Comparison of ENCODE assay signal across 8 mouse cellular contexts in the genomic region with DNA sequence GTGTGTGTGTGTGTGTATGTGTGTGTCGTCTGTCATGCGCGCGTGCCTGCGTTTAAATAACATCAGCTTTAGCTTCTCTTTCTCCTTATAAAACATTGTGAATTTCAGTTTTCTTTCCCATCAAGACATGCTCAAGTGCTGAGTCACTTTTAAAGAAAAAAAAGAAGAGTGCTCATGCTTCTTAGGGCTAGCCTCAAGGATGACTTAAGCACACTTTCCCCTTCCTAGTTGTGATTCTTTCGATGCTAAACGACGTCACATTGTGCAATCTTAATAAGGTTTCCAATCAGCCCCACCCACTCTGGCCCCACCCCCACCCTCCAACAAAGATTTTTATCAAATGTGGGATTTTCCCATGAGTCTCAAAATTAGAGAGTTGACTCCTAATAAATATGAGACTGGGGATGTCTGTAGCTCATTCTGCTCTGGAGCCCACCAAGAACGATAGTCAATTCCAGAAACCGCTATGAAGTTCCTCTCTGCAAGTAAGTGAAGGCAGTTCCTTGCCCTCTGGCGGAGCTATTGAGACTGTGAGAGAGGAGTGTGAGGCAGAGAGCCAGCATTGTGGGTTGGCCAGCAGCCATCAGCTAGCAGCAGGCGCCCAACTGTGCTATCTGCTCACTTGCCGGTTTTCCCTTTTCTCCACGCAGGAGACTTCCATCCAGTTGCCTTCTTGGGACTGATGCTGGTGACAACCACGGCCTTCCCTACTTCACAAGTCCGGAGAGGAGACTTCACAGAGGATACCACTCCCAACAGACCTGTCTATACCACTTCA. TPM values are rescaled to one million over a fixed set of nuclear protein-coding genes. Genes with fewer than 3 reads are reported as not detected.
DNase-seq lines count a peak whose midpoint lies in the region; ATAC-seq lines count a peak whose summit lies in the region.

Gene Il6, plus strand, starts transcription at position 389 of the 778 bp plus-strand sequence.

- no peak within 1 kb of the TSS for H3K4me3 ChIP-seq in midbrain, embryonic 14.5 days (replicated peaks; ENCODE audit: low read depth, low read length)
- H3K4me3 ChIP-seq in midbrain, embryonic 11.5 days (ENCODE audit: low read depth, low read length) = no peak within 1 kb of the TSS
- no peak within 1 kb of the TSS for H3K4me3 ChIP-seq in intestine, embryonic 16.5 days (ENCODE audit: low read length)
- no peak within 1 kb of the TSS for H3K4me3 ChIP-seq in neural tube, embryonic 14.5 days (ENCODE audit: low read depth, low read length)

- ATAC-seq in midbrain, embryonic 14.5 days (ENCODE audit: low FRiP score, low TSS enrichment) = no peak
- no peak for ATAC-seq in midbrain, embryonic 11.5 days (ENCODE audit: low FRiP score)
- peak; percentile 81; the same call in 1 of the 2 replicates for ATAC-seq in intestine, embryonic 16.5 days
- peak; percentile 70; the same call in 1 of the 2 replicates for ATAC-seq in neural tube, embryonic 14.5 days (ENCODE audit: low read depth)

- H3K9ac ChIP-seq in midbrain, embryonic 14.5 days (replicated peaks; ENCODE audit: low read length) = no peak within 1 kb of the TSS
- H3K9ac ChIP-seq in midbrain, embryonic 11.5 days (ENCODE audit: low read length) = no peak within 1 kb of the TSS
- no peak within 1 kb of the TSS for H3K9ac ChIP-seq in intestine, embryonic 16.5 days (ENCODE audit: low read depth, low read length)
- no peak within 1 kb of the TSS for H3K9ac ChIP-seq in neural tube, embryonic 14.5 days (replicated peaks; ENCODE audit: low read depth, low read length)

- H3K4me2 ChIP-seq in midbrain, embryonic 14.5 days (ENCODE audit: low read length) = no peak within 1 kb of the TSS
- H3K4me2 ChIP-seq in midbrain, embryonic 11.5 days = no peak within 1 kb of the TSS
- H3K4me2 ChIP-seq in intestine, embryonic 16.5 days (ENCODE audit: low read depth, low read length) = no peak within 1 kb of the TSS
- no peak within 1 kb of the TSS for H3K4me2 ChIP-seq in neural tube, embryonic 14.5 days (ENCODE audit: low read depth, low read length)

- no peaks in the 10 kb centered on the region for H3K27me3 ChIP-seq in midbrain, embryonic 14.5 days (ENCODE audit: control insufficient read depth, insufficient read depth, low read length)
- H3K27me3 ChIP-seq in midbrain, embryonic 11.5 days (ENCODE audit: control insufficient read depth, insufficient read depth, low read length) = no peaks in the 10 kb centered on the region
- H3K27me3 ChIP-seq in intestine, embryonic 16.5 days (replicated peaks; ENCODE audit: control insufficient read depth, insufficient read depth, low read length) = no peaks in the 10 kb centered on the region
- no peaks in the 10 kb centered on the region for H3K27me3 ChIP-seq in neural tube, embryonic 14.5 days (ENCODE audit: control insufficient read depth, insufficient read depth, low read length)

- no peak within 1 kb of the TSS for H3K27ac ChIP-seq in midbrain, embryonic 14.5 days (replicated peaks; ENCODE audit: low read depth, low read length)
- H3K27ac ChIP-seq in midbrain, embryonic 11.5 days (ENCODE audit: low read depth, low read length) = no peak within 1 kb of the TSS
- no peak within 1 kb of the TSS for H3K27ac ChIP-seq in intestine, embryonic 16.5 days (ENCODE audit: low read length)
- H3K27ac ChIP-seq in neural tube, embryonic 14.5 days (ENCODE audit: low read depth, low read length) = no peak within 1 kb of the TSS

- intact Hi-C loops in left cerebral cortex, postnatal 25 days (cut with DNase I) = loop anchor here (2.0 kb wide), 1 partner anchor 188 kb away; no protein-coding TSS in a partner anchor

- peak; percentile 72 for DNase-seq in midbrain, embryonic 14.5 days
- no peak for DNase-seq in midbrain, embryonic 11.5 days (ENCODE audit: low spot score, missing footprints)
- DNase-seq in cerebellum, adult 18-20 months = peak; percentile 87 to 89
- DNase-seq in gastrocnemius, adult 8-10 months (ENCODE audit: low spot score in 2 of 2) = peak; percentile 84 to 85
- peak; percentile 82 to 95 for DNase-seq in left cerebral cortex, postnatal 25 days (ENCODE audit: low spot score in 2 of 2)
- DNase-seq in testis, postnatal 14 days (ENCODE audit: low spot score) = peak; percentile 72

- no peaks in the 10 kb centered on the region for H3K4me1 ChIP-seq in midbrain, embryonic 14.5 days (ENCODE audit: control insufficient read depth, insufficient read depth, low read length)
- H3K4me1 ChIP-seq in midbrain, embryonic 11.5 days (ENCODE audit: control insufficient read depth, insufficient read depth, low read length) = no peaks in the 10 kb centered on the region
- no peaks in the 10 kb centered on the region for H3K4me1 ChIP-seq in intestine, embryonic 16.5 days (ENCODE audit: control insufficient read depth, insufficient read depth, low read length)
- H3K4me1 ChIP-seq in neural tube, embryonic 14.5 days (ENCODE audit: control insufficient read depth, insufficient read depth, low read length) = no peaks in the 10 kb centered on the region

- no peaks in the 10 kb centered on the region for H3K36me3 ChIP-seq in midbrain, embryonic 14.5 days (ENCODE audit: control insufficient read depth, insufficient read depth, low read length)
- H3K36me3 ChIP-seq in midbrain, embryonic 11.5 days (ENCODE audit: control insufficient read depth, insufficient read depth, low read length) = no peaks in the 10 kb centered on the region
- H3K36me3 ChIP-seq in intestine, embryonic 16.5 days (ENCODE audit: control insufficient read depth, insufficient read depth, low read length) = no peaks in the 10 kb centered on the region
- no peaks in the 10 kb centered on the region for H3K36me3 ChIP-seq in neural tube, embryonic 14.5 days (ENCODE audit: control insufficient read depth, insufficient read depth, low read length)

- H3K9me3 ChIP-seq in midbrain, embryonic 14.5 days (ENCODE audit: control insufficient read depth, low read length) = no peaks in the 10 kb centered on the region
- H3K9me3 ChIP-seq in midbrain, embryonic 11.5 days (ENCODE audit: control insufficient read depth, low read length) = no peaks in the 10 kb centered on the region
- H3K9me3 ChIP-seq in intestine, embryonic 16.5 days (ENCODE audit: control insufficient read depth, low read length) = no peaks in the 10 kb centered on the region
- H3K9me3 ChIP-seq in neural tube, embryonic 14.5 days (ENCODE audit: control insufficient read depth, low read length) = no peaks in the 10 kb centered on the region

- WGBS in midbrain, embryonic 14.5 days = 71% methylated on average over 16 of the region's 16 CpGs
- 73% methylated on average over 16 of the region's 16 CpGs for WGBS in midbrain, embryonic 11.5 days
- WGBS in intestine, embryonic 16.5 days = 56% methylated on average over 16 of the region's 16 CpGs
- WGBS in neural tube, embryonic 14.5 days = 61% methylated on average over 16 of the region's 16 CpGs

RNA-seq across cellular contexts. Expression of gene Il6, which starts in this region (rescaled TPM):
- polyA plus RNA-seq in midbrain, embryonic 14.5 days (2014; fragmentation: Nextera tagmentation; extraction: Ambion mirVana) = not detected in 2 replicates
- polyA plus RNA-seq in midbrain, embryonic 11.5 days (2014; fragmentation: Nextera tagmentation; extraction: Ambion mirVana) = 0.07 TPM in 1 of 2 replicates, not detected in the other
- total RNA-seq in gastrocnemius, adult 8-10 months (2022) = not detected
- 0.16 and 0.18 TPM in 2 replicates for polyA plus RNA-seq in intestine, embryonic 16.5 days (2015; fragmentation: Nextera tagmentation; extraction: Ambion mirVana)
- not detected for total RNA-seq in left cerebral cortex, postnatal 25 days (2021)
- polyA plus RNA-seq in neural tube, embryonic 14.5 days (2014; fragmentation: Nextera tagmentation; extraction: Ambion mirVana) = not detected in 2 replicates

Comparison
In these comparisons a context has a peak if more than half of its experiments do, and no peak if none do; other contexts are left out.
1. Peak in DNase-seq in midbrain, embryonic 14.5 days; RNA of the gene not detected or under 1 TPM.
2. Peak in DNase-seq in gastrocnemius, adult 8-10 months; RNA of the gene not detected or under 1 TPM.
3. Peak in ATAC-seq in intestine, embryonic 16.5 days; RNA of the gene not detected or under 1 TPM.
4. Peak in DNase-seq in left cerebral cortex, postnatal 25 days; RNA of the gene not detected or under 1 TPM.
5. Peak in ATAC-seq in neural tube, embryonic 14.5 days; RNA of the gene not detected or under 1 TPM.